Mouse (Mus musculus): ENCODE measurements at regions not wholly inside any gene's neighbourhood (a gene's known extent, or its start where the extent isn't known, plus 50 kb on each side); places are given as distances from the start of the nearest gene placed in this dataset.

DNA sequence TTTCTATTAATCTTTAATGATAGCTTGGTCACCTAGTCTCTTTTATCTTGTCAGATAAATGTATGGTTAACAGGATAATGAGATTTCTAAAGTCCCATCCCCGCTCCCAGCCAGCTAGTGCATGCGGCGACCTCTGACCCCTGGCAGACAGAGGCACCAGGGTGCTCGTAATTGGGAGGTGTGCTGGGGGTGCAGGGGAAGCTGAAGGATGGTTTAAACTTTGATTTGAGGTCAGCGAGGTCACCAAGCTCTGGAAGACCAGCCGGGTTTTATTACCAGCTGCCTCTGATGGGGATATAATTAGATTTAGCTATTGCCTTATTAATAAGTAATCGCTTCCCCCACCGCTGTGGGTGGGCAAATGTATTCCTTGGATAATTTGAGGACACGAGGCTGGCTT lies 276.5 kb downstream of the Uaca start:
- ATAC-seq (ENCODE audit: extremely low read depth, insufficient number of reproducible peaks, low FRiP score, poor library complexity, severe bottlenecking): no peak

DNA sequence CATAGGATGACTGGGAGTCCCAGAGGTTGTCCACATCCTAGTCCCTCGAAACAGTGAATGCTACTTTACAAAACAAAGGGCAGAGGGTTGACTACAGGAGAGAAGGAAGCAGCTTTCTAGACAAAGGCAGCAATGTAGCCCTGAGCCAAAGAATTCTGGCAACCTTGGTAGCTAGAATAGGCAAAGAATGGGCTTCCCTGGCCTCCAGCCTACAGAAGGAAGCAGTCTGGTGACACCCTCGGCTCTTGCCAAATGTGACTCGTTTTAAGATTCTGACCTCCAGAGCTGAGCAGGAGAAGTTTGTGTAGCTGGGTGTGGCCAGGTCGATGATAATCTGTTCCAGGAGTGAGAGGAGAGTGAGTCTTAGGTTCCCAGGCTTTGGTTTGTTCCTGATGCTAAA lies 279.1 kb downstream of the Uaca start:
- no peak for ATAC-seq (ENCODE audit: extremely low read depth, insufficient number of reproducible peaks, low FRiP score, poor library complexity, severe bottlenecking)

DNA sequence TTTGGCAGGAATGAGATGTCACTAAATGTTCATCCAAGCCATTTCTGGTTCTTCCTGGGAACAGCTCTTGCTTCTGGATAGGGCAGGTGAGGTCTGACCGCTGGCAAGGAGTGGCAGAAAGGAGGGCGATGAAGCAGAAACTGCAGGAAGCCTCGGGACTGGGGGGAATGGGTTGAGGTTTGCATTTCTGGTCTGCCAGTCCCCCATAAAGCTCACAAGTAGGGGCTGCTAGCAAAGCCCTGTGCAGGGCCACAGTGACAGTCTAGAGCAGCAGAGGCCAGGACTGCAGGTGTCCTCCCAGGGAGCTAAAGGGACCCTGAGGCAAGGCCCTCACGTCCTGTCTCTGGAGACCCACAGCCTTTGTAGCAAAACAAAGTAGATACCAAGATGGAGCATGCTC lies 280.7 kb downstream of the Uaca start:
- 0 out of 2 replicates have a peak, but pooled peaks have one; percentile 8 for ATAC-seq (ENCODE audit: extremely low read depth, insufficient number of reproducible peaks, low FRiP score, poor library complexity, severe bottlenecking)

DNA sequence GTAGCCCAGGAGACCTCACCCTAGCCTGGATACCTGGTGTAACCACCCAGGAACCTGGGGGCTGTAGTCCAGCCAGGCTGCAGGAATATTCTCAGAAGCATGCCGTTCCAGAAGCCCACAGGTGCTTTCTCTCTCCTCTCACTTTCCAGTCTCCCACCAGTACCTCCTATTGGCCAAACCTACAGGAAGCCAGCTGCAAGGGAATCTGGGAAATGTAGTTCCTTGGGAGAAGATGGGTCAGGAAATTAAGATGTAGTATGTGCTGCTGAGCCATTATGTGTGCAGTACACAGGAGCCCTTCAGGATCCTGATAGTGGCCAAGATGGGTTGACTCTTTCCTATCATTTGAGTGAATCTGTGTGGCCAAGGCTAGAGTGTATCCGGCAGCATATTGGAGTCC lies 282.8 kb downstream of the Uaca start:
- no peak for ATAC-seq (ENCODE audit: extremely low read depth, insufficient number of reproducible peaks, low FRiP score, poor library complexity, severe bottlenecking)

DNA sequence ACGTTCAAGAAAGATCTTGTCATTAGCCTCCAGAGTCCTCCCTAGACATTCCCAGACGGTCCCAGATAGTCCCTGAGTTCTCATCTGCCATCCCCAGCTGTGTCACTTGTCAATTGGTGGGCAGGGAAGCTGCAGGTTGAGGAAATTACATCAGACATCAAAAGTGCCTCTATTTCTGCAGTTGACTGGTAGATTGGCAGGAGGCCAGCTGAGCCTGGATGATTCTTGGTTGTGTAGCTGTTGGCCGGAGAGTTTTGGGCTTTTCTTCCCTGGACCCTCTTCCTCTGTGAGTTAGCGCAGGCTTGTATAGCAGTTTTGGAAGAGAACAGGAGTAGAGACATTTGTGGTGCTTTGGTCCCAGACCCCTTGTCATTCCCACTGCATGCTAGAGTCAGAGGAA lies 283.5 kb downstream of the Uaca start:
- ATAC-seq (ENCODE audit: extremely low read depth, insufficient number of reproducible peaks, low FRiP score, poor library complexity, severe bottlenecking): no peak

DNA sequence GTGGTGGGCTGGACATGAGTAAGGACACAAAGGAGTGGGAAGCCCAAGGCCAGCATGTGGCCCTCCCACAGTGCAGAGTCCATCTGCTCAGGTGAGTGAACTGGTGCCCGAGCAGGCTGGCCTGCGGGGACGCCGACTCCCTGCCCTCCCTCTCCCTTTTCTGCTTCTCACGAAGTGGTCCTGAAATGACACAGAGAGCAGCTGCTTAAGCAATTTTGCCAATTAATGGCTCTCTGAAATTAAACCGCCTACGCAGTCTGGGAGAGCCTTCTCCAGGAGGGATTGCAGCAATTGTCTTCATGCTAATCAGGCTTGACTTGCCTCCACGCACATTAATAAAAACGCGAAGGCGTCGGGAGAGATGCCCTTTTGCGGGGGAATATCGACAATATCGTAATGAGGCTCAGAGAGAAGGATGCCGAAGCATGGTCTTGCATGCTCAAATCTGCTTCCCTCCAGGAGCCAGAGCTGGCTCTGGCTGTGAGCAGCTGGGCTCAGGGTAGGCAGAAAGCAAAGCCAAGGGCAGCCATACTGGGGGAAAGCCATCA lies 287.2 kb downstream of the Uaca start:
- no peak for ATAC-seq (ENCODE audit: extremely low read depth, insufficient number of reproducible peaks, low FRiP score, poor library complexity, severe bottlenecking)

DNA sequence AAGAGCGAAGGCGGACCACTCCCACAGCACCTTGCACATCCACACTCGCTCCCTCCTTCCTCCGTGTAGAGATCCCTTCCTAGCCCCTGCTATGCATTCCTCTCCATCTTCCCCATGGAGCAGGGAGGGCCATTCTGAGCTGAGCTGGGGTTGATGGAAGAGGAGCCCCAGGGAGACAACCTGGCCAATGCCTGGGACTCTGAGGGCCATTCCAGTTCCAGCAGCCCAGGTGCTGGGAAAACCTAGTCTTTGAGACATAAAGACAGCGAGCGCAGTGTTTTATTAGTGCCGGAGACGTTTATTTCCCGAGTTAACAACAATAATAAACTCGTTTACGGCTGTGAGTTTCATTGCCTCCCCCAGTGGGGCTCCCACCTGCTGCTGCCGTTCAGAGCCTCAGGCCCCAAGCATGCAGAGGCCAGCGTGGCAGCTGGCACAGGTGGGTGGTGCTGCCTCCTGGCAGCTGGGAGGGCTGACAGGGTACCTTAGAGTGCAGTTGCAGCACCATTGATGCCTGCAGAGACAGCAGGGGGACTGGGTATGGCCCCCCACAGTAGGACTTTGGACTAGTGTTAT lies 287.4 kb upstream of the Tle3 start:
- ATAC-seq (ENCODE audit: extremely low read depth, insufficient number of reproducible peaks, low FRiP score, poor library complexity, severe bottlenecking): no peak

DNA sequence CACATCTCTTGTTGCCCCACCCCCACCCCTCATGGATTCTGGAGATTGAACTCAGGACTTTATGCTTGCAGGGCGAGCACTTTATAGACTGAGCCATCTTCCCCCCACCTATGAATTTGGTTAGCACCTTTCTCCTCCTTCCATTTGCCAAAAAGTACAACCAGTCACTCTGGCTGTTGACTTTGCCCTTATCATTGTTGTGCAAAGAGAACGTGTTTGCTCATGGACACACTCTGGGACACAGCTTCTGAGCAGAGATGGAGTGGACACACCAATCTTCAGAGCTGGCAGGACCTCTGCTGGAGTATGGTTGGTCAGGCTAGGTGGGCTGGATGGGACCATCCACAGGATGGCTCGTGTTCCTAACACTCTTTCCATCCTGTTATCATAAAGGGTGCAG lies 285.1 kb upstream of the Tle3 start:
- ATAC-seq (ENCODE audit: extremely low read depth, insufficient number of reproducible peaks, low FRiP score, poor library complexity, severe bottlenecking): no peak

DNA sequence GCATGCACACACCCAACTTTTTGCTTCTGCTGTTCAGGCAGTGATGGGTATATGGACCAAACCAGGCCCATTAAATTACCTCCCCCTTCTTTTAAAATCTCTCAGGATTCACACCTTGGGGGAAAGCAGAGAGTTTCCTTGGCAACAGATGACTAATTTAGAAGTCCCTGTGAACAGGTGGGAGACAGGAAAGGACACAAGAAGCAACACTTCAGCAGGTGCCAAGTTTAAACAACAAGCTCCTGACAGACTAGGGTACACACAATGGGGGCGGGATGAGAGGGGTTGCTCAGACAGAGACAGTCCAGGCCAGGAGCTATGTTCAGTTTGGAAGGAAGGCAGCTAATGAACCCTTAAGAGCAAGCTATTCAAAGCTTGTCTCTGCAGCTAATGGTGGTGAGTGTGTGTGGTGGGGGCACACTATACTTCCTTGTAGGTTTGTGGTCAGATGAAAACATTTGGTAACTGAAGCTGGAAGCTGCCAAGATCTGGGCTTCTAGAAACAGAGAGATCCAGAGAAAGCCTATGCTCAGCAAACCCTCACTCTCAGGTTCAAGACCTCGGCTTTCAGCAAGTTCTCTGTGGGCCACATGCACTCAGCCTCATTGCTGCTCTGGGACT lies 283.0 kb upstream of the Tle3 start:
- no peak for ATAC-seq (ENCODE audit: extremely low read depth, insufficient number of reproducible peaks, low FRiP score, poor library complexity, severe bottlenecking)

DNA sequence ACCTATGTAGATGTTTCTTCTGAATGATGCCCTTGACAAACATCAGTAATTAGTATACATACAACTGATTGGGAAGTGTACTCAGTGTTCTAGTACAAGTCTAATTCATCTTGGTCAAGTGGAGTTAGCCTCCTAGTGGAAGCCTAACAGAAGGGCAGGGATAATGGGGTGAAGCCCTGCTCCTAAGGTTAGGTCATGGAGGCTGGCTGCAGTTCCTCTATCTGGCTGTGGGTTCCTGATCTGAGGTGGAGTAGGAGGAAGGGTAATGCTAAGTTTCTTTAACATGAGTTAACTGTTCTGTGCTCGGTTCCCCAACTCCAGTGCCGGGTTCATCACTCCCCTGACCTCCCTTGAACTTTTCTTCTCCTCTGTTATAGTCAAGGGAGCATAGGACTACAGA lies 281.1 kb upstream of the Tle3 start:
- ATAC-seq (ENCODE audit: extremely low read depth, insufficient number of reproducible peaks, low FRiP score, poor library complexity, severe bottlenecking): no peak

DNA sequence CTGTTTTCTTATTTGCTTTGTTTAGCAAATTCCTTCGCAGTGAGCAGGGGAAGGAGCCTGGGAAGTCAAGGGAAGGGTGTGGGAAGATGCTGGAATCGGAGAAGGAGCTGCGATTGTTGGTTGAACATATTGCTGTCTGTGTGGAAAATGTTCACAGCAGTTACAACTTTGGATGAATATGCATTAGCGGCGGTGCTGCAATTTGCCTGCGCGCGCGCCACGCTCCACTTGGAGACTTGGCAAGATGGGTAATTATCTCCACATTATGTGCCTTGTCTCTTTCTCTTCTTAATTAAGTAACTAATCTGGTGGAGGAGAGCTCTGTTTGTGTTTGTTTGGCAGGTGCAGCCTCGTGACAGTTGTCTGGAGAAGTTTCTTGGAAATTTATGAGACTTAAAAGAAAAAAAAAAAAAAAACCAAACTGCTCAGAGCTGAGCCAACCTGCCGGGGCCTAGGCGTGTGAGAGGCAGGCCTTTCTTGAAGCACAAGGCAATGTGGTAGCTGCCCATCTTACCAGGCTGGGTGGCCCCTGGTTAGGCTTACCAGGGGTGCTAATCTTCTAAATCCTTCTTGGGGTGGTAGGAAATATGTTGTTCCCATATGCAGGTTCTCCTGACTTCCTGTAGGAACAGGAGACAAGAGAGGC lies 279.2 kb upstream of the Tle3 start:
- no peak for ATAC-seq (ENCODE audit: extremely low read depth, insufficient number of reproducible peaks, low FRiP score, poor library complexity, severe bottlenecking)

DNA sequence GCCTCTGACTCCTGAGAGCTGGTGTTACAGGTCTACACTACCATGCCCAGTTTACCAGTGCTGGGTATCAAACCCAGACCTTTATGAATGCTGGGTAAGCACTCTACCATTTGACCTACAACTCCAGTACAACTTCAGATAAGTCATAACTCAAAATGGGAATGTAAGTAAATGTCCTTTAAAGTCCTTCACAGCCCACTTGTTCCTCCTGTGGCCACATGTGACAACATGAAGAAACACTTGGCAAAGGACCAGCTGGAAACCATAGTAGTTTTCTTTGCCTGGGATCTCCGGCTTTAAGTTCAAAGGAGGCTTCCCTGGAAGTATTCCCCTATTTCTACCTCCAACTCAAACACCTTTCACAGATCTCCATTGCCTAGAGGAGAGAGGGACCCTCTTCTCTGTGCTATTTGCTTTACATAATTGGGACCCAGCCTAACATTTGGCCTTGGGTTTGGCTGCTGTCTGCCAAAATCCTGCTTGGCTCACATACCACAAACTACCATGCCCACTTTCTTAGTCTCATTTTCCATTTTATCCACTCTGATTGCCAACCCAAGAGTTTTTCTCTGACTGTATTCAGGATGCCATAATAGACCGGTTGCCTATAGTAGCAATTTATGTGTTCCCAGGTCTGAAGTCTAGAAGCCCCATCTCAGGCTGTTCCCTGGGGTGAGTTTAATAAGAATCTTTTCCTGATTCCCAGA lies 276.9 kb upstream of the Tle3 start:
- ATAC-seq (ENCODE audit: extremely low read depth, insufficient number of reproducible peaks, low FRiP score, poor library complexity, severe bottlenecking): no peak

DNA sequence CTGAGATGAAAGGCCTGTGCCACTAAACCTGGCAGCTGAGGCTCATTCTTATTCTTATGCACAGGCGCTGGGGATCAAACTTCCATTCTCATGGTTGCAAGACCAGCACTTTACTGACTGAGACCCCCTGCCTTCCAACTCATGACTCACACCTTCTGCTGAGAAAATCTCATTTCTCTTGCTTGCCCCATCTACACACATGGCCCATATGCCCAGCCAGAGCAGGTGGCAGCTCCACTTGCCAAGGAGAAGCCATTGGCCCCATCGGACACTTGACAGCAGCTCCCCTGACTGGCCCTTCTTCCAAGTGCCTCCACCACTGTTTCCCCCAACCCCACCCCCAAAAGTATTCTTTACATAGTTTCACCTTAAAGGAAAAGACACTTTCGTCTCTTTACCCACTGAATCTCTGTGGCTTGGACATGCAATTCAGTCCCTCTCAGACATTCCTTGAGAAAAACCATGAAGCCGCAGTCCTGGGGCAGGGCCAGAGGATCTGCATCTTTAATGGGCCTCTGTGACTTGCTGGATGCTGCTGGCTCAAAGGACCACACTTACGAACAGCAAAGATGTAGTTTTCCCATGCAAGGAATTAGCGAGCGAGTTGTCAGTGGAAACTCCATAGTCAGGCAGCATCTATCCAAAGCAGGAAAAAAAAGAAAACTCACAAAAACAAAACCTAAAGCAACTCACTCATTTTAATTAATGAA lies 270.3 kb upstream of the Tle3 start:
- ATAC-seq (ENCODE audit: extremely low read depth, insufficient number of reproducible peaks, low FRiP score, poor library complexity, severe bottlenecking): no peak

DNA sequence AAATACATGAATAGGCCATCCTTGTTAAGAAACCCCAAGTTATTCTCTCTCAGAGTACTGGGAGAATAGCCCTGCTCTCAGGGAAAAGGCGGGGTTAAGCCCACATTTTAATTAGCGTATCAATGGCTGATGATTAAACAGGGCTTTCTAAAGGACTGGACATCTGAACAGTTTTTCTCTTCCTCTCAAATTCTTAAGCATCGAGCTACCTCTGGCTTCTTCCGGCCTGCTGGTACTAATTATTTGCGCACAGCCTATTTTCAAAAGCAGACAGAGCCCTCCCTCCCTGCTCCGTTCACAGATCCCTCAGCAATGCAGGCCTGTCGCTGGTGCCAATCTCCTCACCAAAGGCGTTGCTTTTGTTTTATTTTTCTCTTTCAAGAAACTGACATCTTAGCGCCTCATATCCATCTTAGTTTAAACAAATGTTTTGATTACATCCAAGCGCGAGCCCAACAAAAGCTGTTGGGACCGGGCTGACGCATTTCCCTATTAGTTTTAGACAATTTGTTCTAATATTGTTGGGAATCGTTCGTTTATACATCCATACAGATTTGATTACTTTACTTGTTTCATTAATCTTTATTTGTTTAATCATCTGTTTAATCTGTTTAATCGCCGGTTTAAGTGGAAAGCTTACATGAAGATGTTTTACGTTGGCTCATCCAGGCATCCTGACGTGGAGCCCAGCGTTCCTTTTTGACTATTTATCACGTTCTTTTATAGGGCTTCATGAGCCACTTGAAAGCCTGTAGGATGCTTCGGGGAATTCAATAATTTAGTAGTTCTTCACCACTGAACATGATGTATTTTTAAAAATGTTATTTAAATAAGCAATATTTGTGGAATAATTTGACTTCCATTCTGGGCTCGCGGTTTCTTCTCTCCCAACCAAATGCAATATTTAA lies 269.5 kb upstream of the Tle3 start:
- ATAC-seq (ENCODE audit: extremely low read depth, insufficient number of reproducible peaks, low FRiP score, poor library complexity, severe bottlenecking): no peak

DNA sequence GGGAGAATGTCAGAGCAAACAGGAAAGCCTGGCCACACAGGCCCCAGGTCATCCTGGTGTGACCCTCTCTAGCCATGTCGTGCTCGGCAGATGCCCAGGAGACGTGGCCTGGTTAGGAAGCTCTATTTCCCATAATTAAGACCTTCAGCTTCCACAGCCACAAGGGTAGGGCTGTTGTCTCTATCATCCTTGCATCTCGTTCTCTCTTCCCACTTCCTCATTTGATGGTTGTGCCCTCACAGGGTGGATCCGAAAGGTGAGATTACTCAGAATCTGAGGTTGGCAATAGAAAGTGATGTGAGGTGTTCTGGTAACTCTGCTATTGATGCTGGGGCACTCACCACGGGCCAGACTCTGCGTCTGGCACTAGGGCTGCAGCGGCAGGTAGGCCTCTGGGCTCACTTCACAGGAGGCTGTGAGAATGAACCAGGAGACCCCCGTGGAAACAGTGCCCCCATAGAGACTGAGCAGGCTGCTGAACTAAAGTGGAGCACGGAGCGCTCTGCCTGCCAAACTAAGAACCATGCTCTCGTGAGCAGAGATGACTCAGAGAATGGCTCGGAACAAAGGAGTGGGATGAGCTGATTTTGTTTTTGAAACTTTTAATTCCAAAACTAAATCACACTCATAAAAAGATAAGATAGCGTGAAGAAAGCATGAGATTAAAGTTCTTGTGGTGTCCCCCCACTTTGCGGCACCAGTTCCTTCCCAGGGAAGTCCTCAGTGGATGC lies 266.5 kb upstream of the Tle3 start:
- no peak for ATAC-seq (ENCODE audit: extremely low read depth, insufficient number of reproducible peaks, low FRiP score, poor library complexity, severe bottlenecking)

DNA sequence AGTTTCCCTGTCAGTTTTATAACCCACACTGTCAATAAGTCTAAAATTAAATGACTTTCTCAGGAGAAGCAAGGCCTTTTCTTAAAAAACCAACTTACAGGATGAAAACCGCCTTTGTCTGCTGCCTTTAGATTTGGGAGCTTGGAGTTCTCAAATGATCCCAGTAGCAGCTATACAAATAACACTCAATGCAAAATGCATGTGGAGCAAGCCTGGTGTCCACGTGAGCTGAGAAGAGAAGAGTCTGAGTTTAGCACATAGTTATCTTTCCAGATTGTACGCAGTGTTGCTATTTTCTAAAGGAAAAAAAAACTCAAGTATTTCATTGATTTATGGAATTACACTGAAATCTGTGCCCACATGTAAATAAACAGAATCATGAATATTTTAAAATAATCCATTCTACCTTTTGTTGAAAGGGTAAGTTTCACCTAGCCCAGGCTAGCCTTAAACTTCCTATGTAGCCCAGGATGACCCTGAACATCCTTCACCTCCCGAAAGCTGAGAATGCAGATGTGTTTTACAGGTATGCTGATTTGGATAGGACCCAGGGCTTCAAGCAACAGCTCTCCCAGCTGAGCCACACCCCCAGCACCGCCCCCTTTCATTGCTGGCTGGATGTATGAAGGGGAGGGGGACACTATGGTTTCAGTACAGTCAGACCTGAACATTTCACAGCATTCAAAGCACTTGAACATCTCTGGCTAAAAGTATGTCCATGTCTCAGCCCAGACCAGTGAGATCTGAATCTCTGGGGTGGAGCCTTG lies 262.5 kb upstream of the Tle3 start:
- ATAC-seq (ENCODE audit: extremely low read depth, insufficient number of reproducible peaks, low FRiP score, poor library complexity, severe bottlenecking): no peak

DNA sequence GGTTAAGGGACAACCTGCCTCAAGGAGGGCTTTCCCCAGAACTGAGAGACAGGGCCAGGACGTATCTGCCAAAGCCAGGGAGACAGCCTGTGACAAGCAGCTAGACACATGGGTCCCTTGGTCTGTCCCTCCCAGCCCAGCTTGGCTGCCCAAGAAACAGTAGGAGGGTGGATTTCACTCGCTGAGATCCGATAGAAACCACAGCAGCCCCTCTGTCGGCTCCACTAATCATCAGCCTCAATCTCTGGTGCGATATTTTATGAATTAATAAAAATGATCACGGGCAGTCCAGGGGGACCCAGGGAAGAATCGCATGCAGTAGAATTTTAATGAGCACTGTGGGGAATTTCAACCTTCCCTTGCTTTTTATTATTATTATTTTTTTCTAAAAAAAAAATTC lies 261.0 kb upstream of the Tle3 start:
- ATAC-seq (ENCODE audit: extremely low read depth, insufficient number of reproducible peaks, low FRiP score, poor library complexity, severe bottlenecking): no peak
